Mouse (Mus musculus) v-Abl transformed pro-B cells (cell line): ENCODE data around the gene Olfr678.
"Not testable (repeated sequence)": the region's sequence is repeated elsewhere in the genome, so short reads cannot be mapped to it uniquely, and the experiment has no call there.

Experiments
- in situ Hi-C, 2 experiments: fragments of 400-800 bp; cut with MboI; formaldehyde crosslinking; loops; one replicate each; pipeline ENCODE4 v1.15.1; 2025; ENCODE audit not compliant: unreplicated experiment in 2 of 2

The Olfr678 gene

DNA sequence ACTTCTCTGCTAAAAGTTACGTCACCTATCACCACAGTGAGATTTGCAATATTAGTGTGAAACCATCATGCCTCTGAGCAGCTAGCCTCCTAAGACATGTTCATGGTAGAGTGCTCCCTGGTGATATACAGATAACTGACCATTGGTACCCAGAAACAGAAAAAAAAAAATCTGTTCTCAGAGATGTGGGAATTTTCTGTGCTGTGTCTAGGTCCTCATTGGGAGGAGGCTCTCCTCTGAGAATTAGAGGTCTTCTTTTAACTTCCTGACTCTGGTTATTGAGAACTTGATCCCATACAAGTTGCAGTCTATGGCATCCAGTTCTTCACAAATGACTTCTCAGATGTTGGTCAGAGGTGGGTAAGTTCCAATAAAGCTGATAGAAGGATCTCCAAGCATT is at the start of gene Olfr678:
Olfr678 (plus strand) TSS at position 301 of the 400 bp plus-strand sequence.
- in situ Hi-C loops = no loop called here

DNA sequence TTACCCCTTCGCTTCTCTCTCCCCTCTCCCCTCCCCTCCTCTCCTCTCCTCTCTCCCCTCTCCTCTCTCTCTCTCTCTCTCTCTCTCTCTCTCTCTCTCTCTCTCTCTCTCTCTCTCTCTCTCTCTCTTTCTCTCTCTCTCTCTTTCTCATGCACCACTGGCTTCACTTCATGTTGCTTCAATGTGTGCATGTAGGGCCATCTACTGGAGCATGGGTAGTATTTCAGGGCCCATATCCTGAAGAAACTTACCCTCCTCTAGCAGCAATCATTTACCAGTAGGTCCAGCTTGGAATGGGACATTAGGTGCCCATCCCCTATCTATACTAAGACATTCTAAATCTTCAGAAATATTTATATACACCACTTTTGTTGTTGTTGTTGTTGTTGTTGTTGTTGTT is 41.7 kb upstream of the Olfr678 start:
- in situ Hi-C loops = no loop called here

DNA sequence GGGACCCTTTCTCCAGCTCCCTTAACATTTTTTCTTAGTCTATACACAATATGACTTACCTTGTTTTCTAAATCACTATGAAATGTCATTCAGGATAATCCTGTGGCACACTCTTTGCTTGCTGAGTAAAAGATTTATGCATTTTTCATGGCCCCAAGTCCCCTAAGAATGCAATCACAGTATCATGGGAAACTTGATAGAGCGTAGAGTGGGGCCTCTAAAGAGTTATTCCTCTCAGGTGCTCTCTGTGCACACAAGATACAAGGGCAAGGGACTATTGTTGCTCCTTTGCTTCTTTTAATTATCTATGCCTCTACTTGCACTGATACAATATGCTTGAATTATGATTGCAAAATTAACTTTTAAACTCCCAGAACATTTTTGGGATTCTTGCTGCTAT is 35.9 kb upstream of the Olfr678 start, which contains the start of gene Olfr675:
Olfr675 (minus strand) TSS at position 101 of the 400 bp plus-strand sequence.
- in situ Hi-C loops = no loop called here

DNA sequence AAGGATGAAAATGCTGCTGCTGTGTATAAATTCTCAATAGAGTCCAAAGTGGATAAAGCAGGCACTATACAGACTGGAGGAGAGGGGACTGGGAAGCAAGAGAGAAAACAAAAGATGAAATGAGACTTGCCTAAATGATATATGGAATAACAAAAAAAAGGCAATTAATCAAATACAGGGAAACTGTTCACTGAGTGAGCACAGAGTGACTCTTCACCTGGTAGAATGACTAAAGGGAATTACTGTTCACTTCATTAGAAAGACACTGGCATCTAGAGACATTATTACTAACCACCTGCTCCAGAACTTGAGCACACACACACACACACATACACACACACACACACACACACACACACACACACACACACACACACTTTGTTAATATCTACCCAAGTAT is 31.9 kb upstream of the Olfr678 start, which contains the start of gene Olfr676:
Olfr676 (plus strand) TSS at position 301 of the 400 bp plus-strand sequence.
- in situ Hi-C loops = no loop called here

DNA sequence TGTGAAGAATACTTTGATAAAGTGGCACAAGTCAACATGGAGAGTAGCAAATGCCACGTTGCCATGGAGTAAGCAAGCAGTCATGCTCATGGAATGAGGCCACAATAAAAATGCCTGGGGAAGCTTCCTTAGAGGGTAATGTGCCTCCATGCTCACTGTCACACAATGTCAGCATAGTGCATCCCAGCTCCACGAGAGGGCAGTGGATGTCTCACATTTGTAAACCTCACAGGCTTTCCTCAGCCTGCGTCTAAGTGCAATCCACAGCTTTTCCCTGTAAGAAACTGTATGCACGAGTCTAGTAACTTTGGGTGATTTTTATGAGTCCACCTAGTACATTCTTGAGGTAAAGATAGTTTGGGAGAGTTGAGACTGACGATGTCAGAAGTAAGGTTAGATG is 30.4 kb upstream of the Olfr678 start:
- in situ Hi-C loops = not testable (repeated sequence)

DNA sequence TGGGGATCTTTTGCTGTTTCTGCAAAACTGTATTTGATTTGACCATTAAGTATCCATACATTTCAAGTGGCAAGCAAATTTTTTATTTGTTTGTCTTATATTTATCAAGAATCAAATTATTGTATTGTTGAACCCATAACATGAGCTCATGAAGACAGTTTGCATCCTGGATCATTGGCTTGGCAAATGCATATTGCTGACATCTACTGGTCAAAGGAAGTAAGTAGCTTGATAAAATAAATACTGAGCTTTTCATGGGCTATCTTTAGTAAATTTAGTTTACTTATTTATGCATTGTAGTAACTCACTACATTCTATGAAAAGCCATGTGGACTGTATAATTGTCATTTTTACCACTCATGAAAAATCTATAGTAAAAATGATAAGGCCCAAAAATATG is 5.3 kb upstream of the Olfr678 start:
- in situ Hi-C loops = no loop called here

DNA sequence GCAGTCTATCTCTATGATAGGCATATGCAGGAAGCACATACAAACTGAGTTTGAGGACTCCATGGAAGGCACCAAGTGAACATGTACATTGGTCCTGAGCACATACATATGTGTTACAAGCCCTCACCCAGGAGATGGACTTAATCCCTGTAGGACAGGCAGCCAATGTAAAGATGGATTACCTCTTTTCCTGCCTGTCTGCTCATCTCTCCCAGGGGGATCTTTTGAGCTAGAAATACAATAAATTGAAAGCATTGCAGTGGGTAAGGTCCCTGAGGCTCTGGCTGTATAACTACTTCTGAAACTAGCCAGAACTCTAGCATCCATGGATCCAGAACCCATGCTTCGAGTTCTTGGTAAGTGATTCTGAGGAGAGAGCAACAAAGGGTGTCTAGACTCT is 16.6 kb downstream of the Olfr678 start, which contains the start of gene Olfr679:
Olfr679 (plus strand) TSS at position 301 of the 400 bp plus-strand sequence.
- in situ Hi-C loops = no loop called here

DNA sequence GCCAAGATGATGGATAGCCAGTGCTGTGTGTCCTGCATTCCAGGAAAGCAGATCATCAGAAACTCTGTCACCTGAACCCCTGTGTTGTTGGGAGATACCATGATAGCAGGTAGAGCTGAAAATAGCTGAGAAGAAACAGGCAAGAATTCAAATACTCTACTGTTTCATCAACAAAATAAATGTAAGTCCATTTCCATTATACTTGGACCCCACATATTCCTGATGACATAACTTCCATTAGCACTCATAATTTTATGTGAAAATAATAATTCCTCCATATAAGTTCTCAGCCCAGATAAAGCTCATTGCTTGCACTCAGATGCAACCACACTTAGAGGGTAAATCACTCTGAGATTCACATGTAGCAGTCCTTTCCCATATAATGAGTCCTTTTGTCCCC is 28.4 kb downstream of the Olfr678 start, which contains the start of gene Olfr680-ps1:
Olfr680-ps1 (minus strand) TSS at position 101 of the 400 bp plus-strand sequence.
- in situ Hi-C loops = not testable (repeated sequence)

DNA sequence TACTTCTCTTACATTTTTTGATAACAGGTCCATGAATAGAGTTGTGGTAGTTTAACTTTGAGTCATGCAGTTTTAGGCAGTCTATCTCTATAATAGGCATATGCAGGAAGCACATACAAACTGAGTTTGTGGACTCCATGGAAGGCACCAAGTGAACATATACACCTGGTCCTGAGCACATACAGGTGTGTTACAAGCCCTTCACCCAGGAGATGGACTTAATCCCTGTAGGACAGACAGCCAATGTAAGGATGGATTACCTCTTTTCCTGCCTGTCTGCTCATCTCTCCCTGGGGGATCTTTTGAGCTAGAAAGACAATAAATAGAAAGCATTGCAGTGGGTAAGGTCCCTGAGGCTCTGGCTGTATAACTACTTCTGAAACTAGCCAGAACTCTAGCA is 52.3 kb downstream of the Olfr678 start, which contains the start of gene Olfr681:
Olfr681 (plus strand) TSS at position 301 of the 400 bp plus-strand sequence.
- in situ Hi-C loops = no loop called here
